Mouse (Mus musculus) testis, postnatal 10 days (tissue): ENCODE results near the gene 6030468B19Rik.
"Not testable (repeated sequence)": the region's sequence is repeated elsewhere in the genome, so short reads cannot be mapped to it uniquely, and the experiment has no call there.

Source experiments
- DNase-seq: peaks from one replicate; pipeline ENCODE4 v3.0.0; 2021; ENCODE audit warnings: low spot score

Gene 6030468B19Rik

GRCm38 (mm10) chr11:117779434-117780198 is 17.8 kb upstream of the 6030468B19Rik start:
- peak; percentile 86 for DNase-seq

GRCm38 (mm10) chr11:117780199-117780515 is 17.3 kb upstream of the 6030468B19Rik start:
- DNase-seq, result no peak

GRCm38 (mm10) chr11:117780582-117781111 is 16.8 kb upstream of the 6030468B19Rik start:
- DNase-seq, result peak; percentile 90

- DNase-seq, result peak; percentile 77
These were observed 16.1 kb upstream of the 6030468B19Rik start for GRCm38 (mm10) chr11:117781199-117781821.

- DNase-seq, result no peak
These were observed 15.3 kb upstream of the 6030468B19Rik start, which contains the start of the genes Tmc8 and Tmc6 for GRCm38 (mm10) chr11:117781993-117782704. TSS of gene Tmc8 (plus strand) at chr11:117782076. TSS of gene Tmc6 (minus strand) at chr11:117782198.

- no peak for DNase-seq
These were observed 14.8 kb upstream of the 6030468B19Rik start for GRCm38 (mm10) chr11:117782705-117783034.

GRCm38 (mm10) chr11:117783089-117783488 is 14.4 kb upstream of the 6030468B19Rik start:
- peak; percentile 72 for DNase-seq

- DNase-seq, result no peak
These were observed 13.7 kb upstream of the 6030468B19Rik start for GRCm38 (mm10) chr11:117783683-117784309.

GRCm38 (mm10) chr11:117786294-117786693 is 11.2 kb upstream of the 6030468B19Rik start:
- DNase-seq, result no peak

- DNase-seq, result not testable (repeated sequence)
These were observed 9.0 kb upstream of the 6030468B19Rik start for GRCm38 (mm10) chr11:117788481-117788880.

- DNase-seq, result peak; percentile 83
These were observed 7.2 kb upstream of the 6030468B19Rik start for GRCm38 (mm10) chr11:117790286-117790685.

GRCm38 (mm10) chr11:117790703-117791440 is 6.6 kb upstream of the 6030468B19Rik start:
- no peak for DNase-seq

GRCm38 (mm10) chr11:117791441-117791761 is 6.1 kb upstream of the 6030468B19Rik start:
- DNase-seq, result no peak

GRCm38 (mm10) chr11:117792281-117792888 is 5.1 kb upstream of the 6030468B19Rik start:
- DNase-seq, result no peak

GRCm38 (mm10) chr11:117794035-117794551 is 3.4 kb upstream of the 6030468B19Rik start:
- no peak for DNase-seq

GRCm38 (mm10) chr11:117796954-117797353 is 506 bp upstream of the 6030468B19Rik start:
- no peak for DNase-seq

- DNase-seq, result no peak
These were observed 691 bp downstream of the 6030468B19Rik start for GRCm38 (mm10) chr11:117798160-117798541.

- no peak for DNase-seq
These were observed 1.7 kb downstream of the 6030468B19Rik start for GRCm38 (mm10) chr11:117799174-117799573.

GRCm38 (mm10) chr11:117800038-117800437 is 2.6 kb downstream of the 6030468B19Rik start:
- DNase-seq, result no peak

- DNase-seq, result no peak
These were observed 4.2 kb downstream of the 6030468B19Rik start for GRCm38 (mm10) chr11:117801650-117802049.

GRCm38 (mm10) chr11:117803166-117803688 is 5.8 kb downstream of the 6030468B19Rik start:
- no peak for DNase-seq
